Comparison of ENCODE assay signal across 23 mouse cellular contexts in genomic region chr10:60096302-60096701, GRCm38 (mm10).
"Had no signal": no experiment of that assay in that cellular context is flagged by ENCODE, and none has a peak within 500 bp of the region (broad histone marks: within the 10 kb centered on the region; RNA-seq: fewer than 3 reads in every experiment).

No protein-coding gene starts in this region.

- H3K4me1 ChIP-seq: heart, embryonic 10.5 days; heart, embryonic 12.5 days; hindbrain, embryonic 12.5 days; limb, embryonic 15.5 days; liver, embryonic 12.5 days had no signal

- H3K9ac ChIP-seq: heart, embryonic 12.5 days; hindbrain, embryonic 12.5 days; hindbrain, embryonic 14.5 days; limb, embryonic 13.5 days; limb, embryonic 15.5 days; liver, embryonic 12.5 days; liver, embryonic 14.5 days had no signal

- DNase-seq: gastrocnemius, adult 2 months; gastrocnemius, postnatal 10 days; gastrocnemius, postnatal 25 days; heart, adult 18-20 months; heart, postnatal 10 days; heart, postnatal 4 days; kidney, adult 11 months; kidney, postnatal 14 days; kidney, postnatal 36 days; layer of hippocampus, adult 9-11 months; layer of hippocampus, postnatal 36 days; left cerebral cortex, postnatal 4 days had no signal

- H3K4me3 ChIP-seq: gastrocnemius, adult 2 months; heart, embryonic 10.5 days; heart, embryonic 12.5 days; hindbrain, embryonic 10.5 days; hindbrain, embryonic 12.5 days; limb, embryonic 13.5 days; limb, embryonic 15.5 days; liver, embryonic 12.5 days had no signal

- H3K27me3 ChIP-seq: hindbrain, embryonic 12.5 days; limb, embryonic 13.5 days; limb, embryonic 15.5 days; liver, embryonic 12.5 days had no signal

- H3K27ac ChIP-seq: gastrocnemius, adult 2 months; hindbrain, embryonic 10.5 days; hindbrain, embryonic 12.5 days; hindbrain, embryonic 14.5 days; limb, embryonic 13.5 days; limb, embryonic 15.5 days; liver, embryonic 12.5 days; liver, embryonic 14.5 days had no signal

- H3K4me2 ChIP-seq: heart, embryonic 12.5 days; hindbrain, embryonic 12.5 days; hindbrain, embryonic 14.5 days; limb, embryonic 13.5 days; limb, embryonic 15.5 days; liver, embryonic 12.5 days had no signal

- H3K36me3 ChIP-seq: hindbrain, embryonic 12.5 days; liver, embryonic 12.5 days had no signal

- H3K9me3 ChIP-seq: heart, embryonic 10.5 days; heart, embryonic 12.5 days; hindbrain, embryonic 10.5 days; hindbrain, embryonic 12.5 days; limb, embryonic 13.5 days; limb, embryonic 15.5 days; liver, embryonic 12.5 days had no signal

- ATAC-seq: hindbrain, embryonic 16.5 days; intestine, embryonic 16.5 days; liver, embryonic 12.5 days had no signal
